Mouse (Mus musculus): ENCODE data around the gene Lst1.

DNA sequence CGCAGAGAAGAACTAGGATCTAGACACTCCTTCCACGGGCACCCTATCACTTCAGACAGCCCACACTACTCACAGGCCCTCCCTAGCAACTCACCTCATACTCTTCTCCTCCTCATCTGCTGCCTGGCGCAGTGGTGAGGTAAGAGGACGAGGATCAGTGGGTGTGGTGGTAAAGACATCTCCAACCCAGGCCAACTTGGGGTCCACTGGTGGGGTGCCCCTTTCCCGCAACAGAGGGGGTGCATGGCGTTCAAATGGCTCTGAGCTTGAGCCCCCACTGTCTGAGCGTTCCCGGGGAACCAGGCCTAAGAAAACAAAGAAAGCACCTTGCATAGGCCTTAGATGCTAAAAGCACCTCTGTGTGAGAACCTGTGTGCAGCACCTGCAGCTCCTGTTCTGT is 31.0 kb downstream of the Lst1 start:
- TF ChIP-seq CTCF (IDR thresholded peaks at IDR 0.05 in 2 of 3, conservative IDR thresholded peaks at IDR 0.05 in 1 of 3; ENCODE audit: control insufficient read depth in 1 of 3, insufficient read depth in 1 of 3, low read depth in 2 of 3, low read length in 3 of 3, poor library complexity in 1 of 3, severe bottlenecking in 1 of 3) (no peak), KAT2A (conservative IDR thresholded peaks at IDR 0.05; ENCODE audit: low read depth, low read length) (no peak), MAFK (IDR thresholded peaks at IDR 0.05; ENCODE audit: borderline replicate concordance, low read depth, low read length) (no peak), ZNF384 (IDR thresholded peaks at IDR 0.05; ENCODE audit: low read depth, low read length) (no peak), GATA1 (IDR thresholded peaks at IDR 0.05; ENCODE audit: low read depth, low read length) (no peak), EP300 (IDR thresholded peaks at IDR 0.05; ENCODE audit: low read depth in 1 of 2, low read length in 2 of 2) (no peak), RCOR1 (IDR thresholded peaks at IDR 0.05; ENCODE audit: low read depth, low read length) (no peak), POLR2A (IDR thresholded peaks at IDR 0.05; ENCODE audit: control insufficient read depth in 1 of 2, insufficient read depth in 1 of 2, low read depth in 1 of 2, low read length in 2 of 2, poor library complexity in 1 of 2) (no peak)

Data from MEL (cell line).